Mouse (Mus musculus) spleen, adult 2 months (tissue): ENCODE results near the gene Pla2g12b.

Experiments
- CTCF ChIP-seq: fragments of 200-500 bp; IDR thresholded peaks from 2 replicates; pipeline ENCODE4 v1.5.1; 2011; ENCODE audit warnings: mild to moderate bottlenecking, inconsistent platforms; ENCODE audit not compliant: insufficient read depth, insufficient read length, insufficient replicate concordance; ENCODE audit errors: extremely low read depth
- POLR2A ChIP-seq: fragments of 200-500 bp; IDR thresholded peaks from 2 replicates; pipeline ENCODE4 v1.6.1; 2011; ENCODE audit warnings: low read depth, low read length, inconsistent platforms

- TF ChIP-seq CTCF (no peak), POLR2A (no peak)
Observed at GRCm38 (mm10) chr10:59367206-59367605, 36.3 kb upstream of the Pla2g12b start.
